Mouse (Mus musculus): ENCODE results near the gene Dlgap1.
A peak's percentile ranks its signal among the peaks of the same experiment; 100 is the strongest.

The Dlgap1 gene

DNA sequence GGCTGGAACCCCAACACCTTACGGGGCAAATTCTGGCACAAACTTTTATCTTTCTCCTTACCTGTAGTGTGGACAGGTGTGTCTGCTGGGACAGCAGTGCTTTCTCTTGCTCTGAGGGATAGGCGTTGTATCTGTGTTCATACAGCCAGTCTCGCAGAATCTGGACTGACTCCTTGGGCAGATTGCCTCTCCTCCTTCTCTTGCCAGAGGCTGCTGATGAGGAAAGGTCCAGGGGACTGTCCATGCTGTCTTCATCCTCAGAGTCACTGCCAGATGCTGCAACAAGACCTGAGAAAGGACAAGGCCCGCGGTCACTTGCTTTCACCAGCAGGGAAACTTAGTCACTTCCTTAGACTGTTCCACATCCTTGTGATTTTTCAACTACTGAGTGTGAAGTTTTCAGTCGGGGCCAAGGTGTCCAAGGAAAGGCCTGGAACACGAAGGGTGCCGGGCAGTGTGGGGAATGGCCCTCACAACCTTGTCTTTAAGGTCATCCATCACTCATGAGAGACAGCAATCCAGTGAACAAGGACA is 877.3 kb downstream of the Dlgap1 start:
- no peak for DNase-seq (ENCODE audit: low spot score)

DNA sequence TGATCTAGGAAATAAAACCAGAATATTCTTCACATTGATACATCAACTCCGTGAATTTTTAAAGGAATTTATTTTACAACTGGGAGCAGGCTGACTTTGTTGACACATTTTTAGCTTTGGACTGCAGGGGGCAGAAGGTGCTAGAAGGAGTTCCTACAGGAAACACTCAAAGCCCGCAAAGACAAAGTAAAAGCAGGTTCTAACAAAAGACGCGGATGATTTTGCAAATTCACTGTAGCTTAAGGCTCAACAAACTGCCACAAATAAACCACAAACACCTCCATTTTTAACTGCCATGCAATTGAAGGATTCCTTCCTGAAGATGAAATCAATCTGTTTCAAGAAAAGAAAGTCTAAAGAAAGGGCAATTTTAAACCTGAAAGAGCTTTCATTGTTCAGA is 878.2 kb downstream of the Dlgap1 start:
- DNase-seq (ENCODE audit: low spot score), result peak; percentile 70

DNA sequence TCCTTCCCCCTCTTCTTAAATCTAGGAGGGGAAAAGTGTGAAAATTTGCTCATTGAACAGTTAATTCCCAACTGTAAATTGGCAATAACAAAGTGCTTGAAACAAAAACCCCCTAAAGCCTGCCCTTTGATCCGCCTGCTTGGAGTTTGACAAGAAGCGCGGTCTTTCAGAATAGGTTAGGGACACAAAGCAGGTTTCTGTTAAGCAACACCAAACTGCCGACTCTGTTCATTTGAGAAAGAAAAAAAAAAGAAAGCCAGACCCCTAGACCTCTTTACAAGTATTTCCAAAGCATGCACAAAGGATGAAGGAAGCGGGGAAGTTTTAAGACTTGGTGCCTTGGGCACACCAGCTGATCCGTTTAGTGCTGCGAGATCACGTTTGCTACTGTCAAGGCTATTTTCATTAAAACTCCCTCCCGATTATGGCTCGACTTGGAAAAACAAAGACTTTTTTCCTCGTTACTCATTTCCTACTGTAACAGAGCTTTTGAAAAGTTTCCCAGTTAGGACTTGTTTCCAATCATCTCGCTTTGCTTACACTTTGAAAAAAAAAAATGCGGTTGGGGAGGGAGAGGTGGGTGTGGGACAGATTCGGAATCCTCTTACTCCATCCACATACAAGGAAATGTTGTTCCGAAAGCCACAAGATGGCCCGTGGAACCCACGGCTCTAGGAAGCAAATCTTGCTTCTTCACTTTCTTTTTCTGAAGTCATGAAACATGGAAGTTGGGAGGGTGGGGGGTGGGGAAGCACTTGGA is 879.1 kb downstream of the Dlgap1 start:
- peak; percentile 42 for DNase-seq (ENCODE audit: low spot score)

DNA sequence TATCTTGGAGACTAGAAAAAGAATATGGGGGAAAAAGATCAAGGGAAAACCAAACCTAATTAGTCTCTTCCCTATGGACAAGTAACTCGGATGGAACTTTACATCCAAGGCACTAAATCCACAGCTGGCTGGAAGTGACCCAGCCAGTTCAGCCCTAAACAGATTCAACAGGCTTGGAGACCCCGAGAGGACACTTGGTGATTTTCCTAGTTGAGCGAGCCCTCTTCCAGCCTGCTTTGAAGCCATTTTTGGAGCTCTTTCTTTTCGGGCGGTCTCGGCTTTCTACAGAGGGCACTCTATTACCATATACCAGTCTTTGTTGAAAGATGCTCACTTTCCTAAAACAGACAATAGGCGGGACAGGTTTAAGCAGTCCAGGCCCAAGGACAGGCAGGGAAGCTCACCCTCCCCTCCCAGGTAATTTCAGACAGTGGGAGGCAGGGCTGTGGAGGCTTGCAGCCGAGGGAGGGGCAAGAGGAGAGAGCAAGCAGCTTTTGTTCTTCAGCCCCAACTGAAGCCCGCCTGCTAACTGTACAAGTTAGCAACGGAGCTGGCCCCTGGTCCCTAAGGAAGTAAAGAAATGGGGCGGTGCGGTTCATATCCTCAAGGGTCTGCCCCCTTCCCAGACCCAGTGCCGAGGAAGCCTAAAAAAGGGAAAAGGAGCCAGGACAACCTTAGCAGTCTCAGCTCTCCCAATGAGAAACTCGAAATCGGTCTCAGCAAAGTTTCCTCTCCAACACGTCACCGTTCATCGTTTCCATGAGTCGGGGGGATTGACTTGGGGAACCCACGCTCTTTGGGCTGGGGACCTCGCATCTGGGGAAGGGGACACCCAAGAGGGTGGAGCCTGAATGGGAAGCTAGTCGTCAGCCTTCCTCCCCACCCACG is 879.9 kb downstream of the Dlgap1 start:
- DNase-seq (ENCODE audit: low spot score), result peak; percentile 27

DNA sequence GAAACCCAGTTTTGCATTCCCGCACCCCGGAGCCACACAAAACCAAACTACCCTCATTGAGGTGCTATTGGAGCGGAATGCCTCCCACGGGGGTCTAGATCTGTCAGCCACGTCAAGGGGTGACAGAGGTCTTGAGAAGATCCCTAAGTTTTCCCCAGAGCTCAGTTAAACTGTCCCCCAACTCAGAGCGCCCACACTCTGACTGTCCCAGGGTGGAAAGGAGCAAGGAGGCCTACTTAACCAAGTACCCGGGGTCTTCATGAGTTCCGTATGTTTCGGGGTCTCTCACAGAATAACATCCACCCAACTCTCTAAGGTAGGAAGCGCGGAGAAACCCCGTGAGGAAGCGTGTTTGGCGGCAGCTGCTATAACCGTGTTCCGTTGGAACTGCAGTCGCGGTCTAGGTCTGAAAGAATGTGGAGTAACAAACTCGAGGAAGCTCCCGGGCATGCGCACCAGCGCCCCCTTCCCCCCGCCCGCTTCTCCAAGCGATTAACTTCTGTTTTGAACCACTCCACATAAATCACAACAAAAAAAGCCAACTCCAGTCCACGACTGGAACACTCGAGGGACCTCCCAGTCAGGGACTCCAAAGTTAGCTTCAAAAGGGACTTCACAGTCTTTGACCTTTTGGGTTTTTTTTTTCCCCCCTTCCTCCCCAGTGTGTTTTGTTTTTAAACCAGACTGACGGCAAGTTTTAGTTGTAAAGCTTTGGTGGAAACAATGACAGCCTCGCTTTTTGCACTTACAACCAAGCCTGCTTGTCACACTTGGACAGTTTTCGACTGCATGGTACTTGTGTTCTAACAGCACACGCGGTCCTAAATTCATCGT is 880.7 kb downstream of the Dlgap1 start:
- peak; percentile 86 for DNase-seq (ENCODE audit: low spot score)

DNA sequence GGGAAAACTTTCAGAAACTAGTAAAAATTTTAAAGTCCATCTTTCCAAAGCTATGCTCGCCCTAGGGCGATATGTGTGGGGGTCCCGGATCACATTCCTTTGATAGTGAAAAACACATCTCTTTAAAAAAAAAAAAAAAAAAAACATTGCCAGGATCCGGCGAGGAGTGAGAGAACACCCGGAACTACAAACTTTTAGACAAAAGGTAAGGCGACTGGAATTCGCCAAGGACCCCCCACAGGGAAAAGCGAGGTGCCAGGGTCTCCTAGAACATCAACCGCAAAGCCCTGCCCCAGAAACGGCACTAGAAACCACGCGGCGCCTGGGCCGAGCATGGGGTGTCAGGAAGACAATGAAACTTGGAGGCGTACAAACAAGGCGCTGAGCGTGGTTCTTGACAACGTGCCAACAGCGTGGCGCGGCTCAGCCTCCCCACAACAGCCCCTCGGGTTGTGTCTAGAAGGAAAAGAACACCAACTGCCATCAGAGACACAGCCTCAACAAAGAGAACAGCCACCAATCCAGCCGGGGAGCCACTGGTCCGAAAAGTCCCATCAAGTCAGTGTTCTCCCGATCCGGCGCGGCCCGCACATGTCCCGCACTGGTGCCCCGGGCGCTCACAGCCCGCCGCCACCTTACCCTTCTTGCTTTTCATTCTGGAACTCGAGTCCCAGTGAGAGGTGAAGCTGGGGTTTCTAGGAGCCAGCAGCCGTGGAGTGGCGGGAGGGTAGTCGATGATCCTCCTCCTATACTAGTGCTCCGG is 881.5 kb downstream of the Dlgap1 start:
- peak; percentile 76 for DNase-seq (ENCODE audit: low spot score)

DNA sequence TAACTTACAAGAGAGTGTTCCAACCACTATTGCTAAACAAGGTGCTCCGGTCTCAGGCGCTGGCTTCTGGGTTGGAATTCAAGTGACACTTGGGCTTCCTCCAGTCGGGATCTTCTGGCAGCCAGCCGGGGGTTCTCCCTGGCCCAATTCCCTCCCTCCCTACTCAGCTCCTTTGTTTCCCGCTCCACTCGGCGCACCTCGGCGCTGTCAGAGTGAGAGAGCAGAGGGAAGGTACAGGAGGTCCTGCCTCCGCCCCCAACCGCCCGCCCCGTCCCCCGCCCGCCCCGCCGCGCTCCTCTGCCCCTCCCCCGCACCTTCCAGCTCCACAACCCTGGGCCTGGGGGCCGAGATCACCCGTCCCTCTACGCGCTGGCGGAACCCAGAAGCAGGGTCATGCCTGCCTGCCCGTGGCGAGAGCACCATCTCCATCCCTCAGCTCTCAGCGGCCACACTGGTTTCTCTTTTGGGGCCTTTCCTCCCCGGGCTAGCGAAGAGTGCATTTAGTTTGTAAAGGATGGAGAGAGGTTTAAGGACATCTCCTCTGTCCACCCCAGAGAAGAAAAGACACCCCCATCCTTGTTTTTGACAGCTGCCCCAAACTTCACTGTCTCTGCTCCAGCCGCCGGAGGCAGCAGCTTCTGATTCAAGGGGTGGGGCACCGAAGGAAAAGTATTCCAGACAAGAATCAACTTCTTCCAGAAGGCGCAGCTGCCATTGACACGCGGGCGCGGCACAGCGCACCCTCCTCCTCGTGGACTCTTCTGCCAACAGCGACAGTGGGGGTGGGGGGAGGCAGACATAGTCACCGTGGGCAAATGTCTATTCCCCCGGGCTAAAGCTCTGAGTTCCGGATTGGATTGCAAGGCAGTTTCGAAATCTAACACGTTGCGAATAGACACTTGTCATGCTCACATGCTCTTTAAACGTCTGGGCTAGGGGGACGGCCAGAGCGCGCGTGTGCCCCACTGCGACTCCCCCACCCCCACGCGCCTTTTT is 882.4 kb downstream of the Dlgap1 start:
- peak; percentile 72 for DNase-seq (ENCODE audit: low spot score)

DNA sequence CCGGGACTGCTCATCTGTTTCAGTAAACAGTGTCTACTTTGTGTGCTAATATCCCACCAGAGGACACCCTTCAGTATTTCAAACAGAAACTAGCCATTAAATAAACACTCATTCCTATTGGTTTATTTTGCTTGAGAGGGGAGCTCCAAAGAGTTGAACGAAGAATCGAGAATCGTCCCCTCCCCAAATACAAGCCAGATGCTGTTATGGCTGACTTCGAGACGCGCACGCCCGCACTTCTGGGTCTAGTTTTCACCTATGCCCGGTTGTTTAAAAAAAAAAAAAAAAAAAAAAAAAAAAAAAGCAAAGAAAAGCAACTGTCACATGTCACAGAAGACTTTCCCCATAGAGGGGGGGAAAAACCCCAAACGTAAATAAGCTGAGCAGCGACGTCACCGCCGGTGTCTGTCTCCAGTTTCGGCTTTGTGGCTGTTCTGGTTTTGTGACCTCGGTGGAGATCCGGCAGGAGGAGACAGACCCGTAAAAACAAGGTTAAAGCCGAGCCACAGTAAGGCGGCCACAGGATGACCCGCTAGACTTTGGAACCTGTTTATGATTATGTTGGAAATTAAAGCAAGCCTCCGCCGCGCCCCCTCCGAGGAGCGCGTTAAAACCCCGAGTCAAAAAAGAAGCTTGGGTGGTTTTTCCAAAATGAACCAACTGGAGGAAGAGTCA is 883.3 kb downstream of the Dlgap1 start:
- DNase-seq (ENCODE audit: low spot score), result peak; percentile 92

DNA sequence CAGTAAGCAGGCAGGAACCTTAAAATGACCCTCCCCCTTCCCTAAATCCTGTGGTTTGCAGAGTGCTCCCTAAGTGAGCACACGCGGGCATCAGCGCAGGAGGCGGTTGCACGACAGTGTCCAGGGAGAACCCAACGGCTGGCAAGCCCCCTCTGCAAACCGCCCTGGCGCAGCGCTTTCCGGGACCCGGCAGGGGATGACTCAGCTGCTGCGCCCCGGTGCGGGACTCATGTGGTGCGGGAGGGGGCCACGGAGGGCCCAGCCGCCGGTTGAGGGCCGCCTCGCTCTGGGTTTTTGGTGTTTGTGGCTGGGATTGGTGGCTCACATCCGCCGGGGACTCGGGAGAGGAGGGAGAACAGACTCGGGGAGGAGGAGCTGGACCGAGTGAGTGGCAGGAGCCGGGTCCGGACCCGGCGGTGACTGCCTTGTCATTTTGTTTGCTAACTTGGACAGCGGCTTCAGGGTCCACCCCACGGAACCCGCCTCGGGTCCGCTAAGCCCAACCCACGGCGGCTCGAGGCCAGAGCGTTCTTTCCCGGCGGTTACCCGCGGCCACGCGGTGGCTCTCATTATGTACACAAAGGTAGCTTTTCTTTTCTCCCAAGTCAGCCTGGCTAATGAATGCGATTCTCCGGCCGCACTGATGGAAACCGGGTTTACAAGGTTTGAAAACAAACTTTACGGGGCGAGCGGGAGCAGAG is 884.0 kb downstream of the Dlgap1 start:
- DNase-seq (ENCODE audit: low spot score), result peak; percentile 66

DNA sequence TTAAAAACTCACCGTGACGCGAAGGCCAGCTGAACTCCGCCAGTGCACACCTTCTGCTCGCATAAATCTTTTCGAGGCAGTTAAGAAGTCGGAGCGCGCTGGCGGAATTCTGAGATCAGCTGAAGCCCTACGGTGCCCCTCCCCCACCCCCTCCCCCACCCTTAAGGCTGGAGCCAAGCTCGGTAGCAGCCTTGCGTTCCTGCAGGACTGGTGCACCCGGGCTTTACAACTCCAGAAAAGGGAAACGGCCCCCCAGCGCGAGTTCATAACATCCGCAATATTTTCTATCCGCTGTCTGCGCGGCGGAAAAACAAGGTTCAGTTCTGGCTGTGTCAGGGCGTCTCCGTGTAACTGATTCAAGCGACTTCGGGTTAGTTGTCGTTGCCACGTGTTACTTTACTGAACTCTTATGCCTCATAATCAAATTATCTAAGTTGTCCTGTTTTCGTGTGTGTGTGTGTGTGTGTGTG is 884.6 kb downstream of the Dlgap1 start, which contains the start of gene Tgif1:
TSS of gene Tgif1 (minus strand) at position 111 of the 470 bp plus-strand sequence.
- peak; percentile 79 for DNase-seq (ENCODE audit: low spot score)

DNA sequence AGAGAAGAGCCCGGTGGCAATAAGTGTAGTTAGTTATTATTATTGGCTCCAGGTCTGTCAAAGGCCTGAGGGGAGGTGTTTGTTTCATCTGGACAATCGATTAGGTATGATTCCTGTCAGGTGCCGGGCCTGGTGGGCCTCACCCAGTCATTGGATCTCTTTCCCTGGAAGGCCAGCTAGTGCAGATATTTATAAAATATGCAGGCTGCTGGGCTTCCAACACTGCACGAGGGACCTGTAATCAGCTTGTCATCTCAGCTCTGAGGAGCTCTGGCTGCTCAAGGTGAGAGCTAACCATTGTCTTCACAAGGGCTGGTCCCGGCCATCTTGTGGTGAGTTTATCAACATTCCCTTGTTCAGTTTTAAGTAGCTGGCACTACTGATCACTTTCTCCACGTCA is 885.1 kb downstream of the Dlgap1 start:
- DNase-seq (ENCODE audit: low spot score), result no peak

DNA sequence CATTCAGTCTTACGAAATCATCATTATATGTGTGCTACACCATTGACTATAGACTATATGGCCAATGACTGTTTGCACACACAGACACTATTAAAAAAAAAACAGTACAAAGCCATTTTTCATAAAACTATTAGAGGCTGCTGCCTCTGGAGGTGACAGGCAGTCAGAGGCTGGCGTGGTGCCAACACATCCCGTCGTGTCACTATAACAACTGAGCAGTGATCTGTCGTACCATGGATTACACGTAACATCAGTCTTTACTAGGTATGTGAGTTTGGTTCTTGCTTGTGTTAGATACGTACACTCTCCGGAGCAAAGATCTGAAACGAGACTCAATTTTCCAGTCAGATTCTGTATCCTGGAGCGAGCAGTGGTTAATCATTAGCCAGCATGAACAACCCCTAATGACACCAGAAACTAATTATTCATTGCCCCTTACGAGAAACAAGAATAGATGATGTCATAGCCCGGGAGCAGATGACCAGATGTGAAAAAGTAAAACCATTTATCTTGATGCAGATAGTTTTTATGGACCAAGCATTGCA is 888.1 kb downstream of the Dlgap1 start:
- no peak for DNase-seq (ENCODE audit: low spot score)

DNA sequence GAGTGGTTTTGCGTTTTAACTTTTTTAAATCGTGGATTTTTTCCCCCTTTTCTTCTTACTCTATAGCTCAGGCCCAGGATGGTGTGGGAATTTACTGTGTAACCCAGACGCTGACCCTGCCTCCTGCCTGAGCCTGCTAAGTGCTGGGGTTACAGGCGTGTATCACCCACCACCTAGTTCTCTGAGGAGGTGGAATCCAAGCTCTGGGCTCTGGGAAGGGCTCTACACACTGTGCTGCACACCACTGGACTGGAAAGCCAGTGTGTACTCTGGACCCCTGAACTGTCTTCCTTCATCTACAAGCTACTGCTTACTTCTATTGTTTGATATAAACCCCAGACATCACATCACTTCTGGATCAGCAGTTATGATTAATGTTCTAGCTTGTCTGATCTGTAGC is 889.9 kb downstream of the Dlgap1 start:
- DNase-seq (ENCODE audit: low spot score), result no peak

DNA sequence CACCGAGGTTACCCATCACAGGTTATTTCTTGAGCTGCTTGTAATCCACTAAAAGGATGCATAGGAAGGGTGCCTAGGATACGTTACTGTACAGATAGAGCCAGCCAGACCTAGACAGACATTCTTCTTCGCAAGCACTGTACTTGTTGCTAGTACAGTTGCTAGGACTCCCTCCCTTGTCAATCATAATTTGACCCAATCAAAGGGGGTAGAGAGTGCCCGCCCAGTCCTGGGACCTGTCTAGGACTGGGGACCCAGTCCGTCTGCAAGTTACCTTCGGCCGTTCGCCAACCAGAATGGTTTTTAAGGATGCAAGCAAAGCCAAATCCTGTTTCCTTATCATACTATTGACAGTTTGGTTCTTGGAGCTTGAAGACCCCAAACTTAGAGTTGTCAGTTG is 895.2 kb downstream of the Dlgap1 start:
- no peak for DNase-seq (ENCODE audit: low spot score)

DNA sequence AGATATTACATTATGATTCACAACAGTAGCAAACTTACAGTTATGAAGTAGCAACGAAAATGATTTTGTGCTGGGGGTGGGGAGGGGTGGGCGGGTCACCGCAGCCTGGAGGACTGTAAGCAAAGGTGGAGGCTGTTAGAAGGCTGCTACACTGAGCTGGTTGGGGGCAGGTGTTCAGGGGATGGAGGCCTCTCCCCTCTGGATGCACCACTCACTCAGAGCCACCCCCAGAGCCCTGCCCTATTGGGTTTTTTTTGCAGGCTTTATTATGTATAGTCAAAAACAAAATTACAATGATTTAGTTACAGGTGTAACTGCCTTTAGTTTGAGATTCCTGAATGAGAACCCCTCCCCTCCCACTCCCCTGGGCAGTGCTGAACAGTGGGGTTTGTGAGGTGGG is 895.8 kb downstream of the Dlgap1 start:
- no peak for DNase-seq (ENCODE audit: low spot score)

DNA sequence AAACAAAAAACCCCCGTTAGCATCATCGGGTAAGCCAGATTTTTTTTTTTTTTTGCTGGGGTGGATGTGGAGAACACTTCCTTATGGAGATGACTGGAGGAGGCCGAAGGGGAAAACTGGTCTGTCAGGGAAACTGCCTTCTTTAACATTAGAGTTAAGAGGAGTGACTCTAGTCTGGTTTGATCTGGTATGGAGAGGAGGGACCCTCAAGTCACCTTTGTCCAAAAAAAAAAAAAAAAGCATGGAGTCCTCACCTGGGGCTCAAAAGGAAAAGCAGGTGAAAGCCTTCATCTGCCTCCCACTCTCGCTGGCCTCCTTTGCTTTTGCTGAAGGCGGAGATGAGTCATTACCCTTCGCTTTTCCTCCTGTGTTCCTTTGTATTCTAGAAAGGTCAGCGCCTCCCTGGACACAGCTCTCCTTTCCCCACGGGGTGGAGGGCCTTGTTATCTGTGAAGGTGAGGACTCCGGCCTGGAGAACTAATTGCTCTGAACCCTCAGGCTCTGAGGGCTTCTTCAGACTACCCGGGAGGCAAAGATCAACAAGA is 896.3 kb downstream of the Dlgap1 start:
- no peak for DNase-seq (ENCODE audit: low spot score)

DNA sequence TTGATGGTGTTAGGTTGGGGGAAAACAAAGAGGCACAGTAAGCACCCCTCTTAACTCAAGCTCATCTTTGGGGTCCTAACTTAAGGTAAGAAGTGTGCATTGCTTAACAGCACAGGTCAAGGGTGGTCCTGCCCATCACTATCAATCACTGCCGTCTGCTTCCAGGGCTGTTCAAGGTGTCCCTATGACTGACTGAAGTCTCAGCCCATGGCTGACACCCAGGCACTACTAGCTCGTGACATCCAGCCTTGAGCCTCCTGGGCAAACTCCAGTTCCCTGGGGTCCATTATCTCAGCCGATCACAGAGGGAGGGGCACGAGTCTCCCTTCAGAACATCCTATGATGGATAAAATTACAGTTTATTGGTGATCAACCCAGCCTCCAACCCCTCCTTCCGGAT is 897.2 kb downstream of the Dlgap1 start:
- no peak for DNase-seq (ENCODE audit: low spot score)

DNA sequence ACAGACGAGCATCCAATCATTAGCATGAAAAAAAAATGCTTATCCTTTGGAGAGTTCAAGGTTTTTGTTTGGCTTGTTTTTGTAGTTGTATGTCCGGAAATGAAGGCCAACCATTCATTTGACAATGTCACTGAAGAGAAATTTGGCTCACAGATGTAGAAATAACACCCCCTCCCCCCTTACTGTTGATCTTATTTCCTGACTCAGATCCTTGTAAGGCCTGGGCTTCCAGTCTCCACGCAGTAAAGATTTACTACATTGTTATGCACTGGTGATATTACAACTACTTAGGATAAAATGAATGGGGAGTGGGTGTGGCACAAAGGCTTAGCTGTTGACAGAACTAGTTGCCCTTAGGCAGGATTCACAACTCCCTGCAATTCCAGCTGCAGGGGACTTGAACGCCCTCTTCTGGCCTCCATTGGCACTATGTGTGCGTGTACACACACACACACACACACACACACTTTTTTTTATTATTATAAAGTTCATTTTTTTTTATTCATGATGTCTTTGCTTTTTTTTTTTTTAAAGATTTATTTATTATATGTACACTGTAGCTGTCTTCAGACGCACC is 897.8 kb downstream of the Dlgap1 start:
- no peak for DNase-seq (ENCODE audit: low spot score)

All from T-cell, adult 2 months (primary cell).